Mouse (Mus musculus) embryonic facial prominence, embryonic 10.5 days (tissue): ENCODE data around the gene Mdm2. TPM values are rescaled to one million over a fixed set of nuclear protein-coding genes. Genes with fewer than 3 reads are reported as not detected.
"Not testable (repeated sequence)": the region's sequence is repeated elsewhere in the genome, so short reads cannot be mapped to it uniquely, and the experiment has no call there.

Experiments used
- DNase-seq: peaks from one replicate; pipeline ENCODE4 v3.0.0-alpha.2; 2017; ENCODE audit warnings: low spot score
- H3K27ac ChIP-seq: fragments of 300-500 bp; sonication (generic); replicated peaks from 2 replicates; pipeline ENCODE4 v1.5.1; 2016; ENCODE audit warnings: mild to moderate bottlenecking
- H3K27me3 ChIP-seq: fragments of 300-500 bp; sonication (generic); replicated peaks from 2 replicates; pipeline ENCODE4 v1.6.1; 2016; ENCODE audit warnings: low read depth, mild to moderate bottlenecking; ENCODE audit not compliant: poor library complexity, severe bottlenecking
- H3K36me3 ChIP-seq: fragments of 300-500 bp; sonication (generic); replicated peaks from 2 replicates; pipeline ENCODE4 v1.6.1; 2016; ENCODE audit warnings: mild to moderate bottlenecking, moderate library complexity
- H3K4me1 ChIP-seq: fragments of 300-500 bp; sonication (generic); 2 replicates; pipeline ENCODE4 v1.6.1; 2016
- H3K4me3 ChIP-seq: fragments of 300-500 bp; sonication (generic); 2 replicates; pipeline ENCODE4 v1.5.1; 2016; ENCODE audit warnings: mild to moderate bottlenecking, moderate library complexity
- H3K9me3 ChIP-seq: fragments of 300-500 bp; sonication (generic); 2 replicates; pipeline ENCODE4 v1.6.1; 2016; ENCODE audit warnings: mild to moderate bottlenecking
- WGBS: fragments of 180-500 bp; shearing (Covaris S2); methylation state at CpG from one replicate; pipeline ENCODE4 v1.1.7; 2016; 5-methylcytosine and 5-hydroxymethylcytosine counted together
- polyA plus RNA-seq: library from polyadenylated mRNA; unstranded; fragments of >200 nt; fragmentation: Nextera tagmentation; extraction: Ambion mirVana; gene quantifications from 2 replicates; pipeline ENCODE4 v1.2.1, GENCODE M21; 2016

Gene Mdm2
- polyA plus RNA-seq, 1 experiment from 2014 or later, result 58.9 TPM

GRCm38 (mm10) chr10:117726888-117727385 lies 16.4 kb upstream of the Mdm2 start:
- H3K4me1 ChIP-seq, result 0 out of 2 replicates have a peak, but pooled peaks cover 3% of the 10 kb centered on the region
- DNase-seq, result no peak
- 93% methylated on average over 4 of the region's 4 CpGs for WGBS

DNA sequence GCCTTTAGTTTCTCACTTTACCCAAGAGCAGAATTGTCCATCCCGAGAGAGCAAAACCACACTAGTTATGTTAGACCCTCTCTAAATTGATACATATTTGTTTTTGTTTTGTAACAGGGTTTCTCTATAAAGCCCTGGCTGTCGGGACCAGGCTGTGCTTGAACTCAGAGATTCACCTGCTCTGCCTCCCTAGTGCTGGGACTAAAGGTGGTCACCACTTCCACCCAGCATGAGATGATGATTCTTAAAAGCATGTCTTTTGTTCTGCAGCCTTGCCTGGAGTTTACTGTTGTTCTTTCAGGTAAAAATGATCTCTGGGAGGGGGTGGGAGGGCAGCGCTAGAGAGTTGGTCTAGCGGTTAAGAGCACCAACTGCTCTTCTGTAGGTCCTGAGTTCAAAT lies 15.8 kb upstream of the Mdm2 start:
- WGBS, result 94% methylated on average over 4 of the region's 4 CpGs
- H3K9me3 ChIP-seq, result no peaks in the 10 kb centered on the region

More at GRCm38 (mm10) chr10:117726888-117727385, 16.4 kb upstream of the Mdm2 start:
- no peaks in the 10 kb centered on the region for H3K9me3 ChIP-seq
- H3K27ac ChIP-seq, result no peak overlapping the region
- H3K4me3 ChIP-seq, result no peak overlapping the region
- no peaks in the 10 kb centered on the region for H3K27me3 ChIP-seq
- no peaks in the 10 kb centered on the region for H3K36me3 ChIP-seq

DNA sequence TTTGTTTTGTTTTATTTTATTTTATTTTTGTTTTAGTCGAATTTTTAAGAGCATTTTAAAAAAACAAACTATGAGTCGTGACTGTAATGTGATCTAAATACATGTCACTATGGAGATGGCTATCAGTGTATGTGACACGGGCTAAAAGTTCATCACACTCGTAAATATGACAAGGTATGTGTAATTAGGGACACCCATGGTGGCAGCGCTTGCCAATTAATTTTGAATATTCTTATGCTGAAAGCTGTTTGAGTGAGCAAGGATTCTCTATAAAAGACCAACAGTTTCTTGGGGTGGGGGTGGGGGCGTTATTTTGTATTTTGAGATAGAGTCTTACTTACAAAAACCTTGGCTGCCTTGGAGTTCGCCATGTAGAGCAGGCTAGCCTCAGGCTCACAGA lies 15.1 kb upstream of the Mdm2 start:
- H3K27me3 ChIP-seq, result no peaks in the 10 kb centered on the region

More for the DNA sequence above, 15.8 kb upstream of the Mdm2 start:
- H3K27ac ChIP-seq, result no peak overlapping the region
- no peak overlapping the region for H3K4me3 ChIP-seq
- H3K27me3 ChIP-seq, result no peaks in the 10 kb centered on the region
- 0 out of 2 replicates have a peak, but pooled peaks cover 3% of the 10 kb centered on the region for H3K4me1 ChIP-seq
- H3K36me3 ChIP-seq, result no peaks in the 10 kb centered on the region
- DNase-seq, result no peak

GRCm38 (mm10) chr10:117724804-117725361 lies 14.3 kb upstream of the Mdm2 start:
- H3K27me3 ChIP-seq, result no peaks in the 10 kb centered on the region
- 94% methylated on average over 3 of the region's 3 CpGs for WGBS
- H3K4me1 ChIP-seq, result 0 out of 2 replicates have a peak, but pooled peaks cover 3% of the 10 kb centered on the region
- no peaks in the 10 kb centered on the region for H3K36me3 ChIP-seq
- no peak overlapping the region for H3K27ac ChIP-seq
- no peaks in the 10 kb centered on the region for H3K9me3 ChIP-seq
- DNase-seq, result no peak
- no peak overlapping the region for H3K4me3 ChIP-seq

More for the DNA sequence above, 15.1 kb upstream of the Mdm2 start:
- H3K9me3 ChIP-seq, result no peaks in the 10 kb centered on the region
- H3K4me1 ChIP-seq, result 0 out of 2 replicates have a peak, but pooled peaks cover 3% of the 10 kb centered on the region
- H3K27ac ChIP-seq, result no peak overlapping the region
- H3K4me3 ChIP-seq, result no peak overlapping the region
- no peaks in the 10 kb centered on the region for H3K36me3 ChIP-seq
- no peak for DNase-seq
- WGBS, result 81% methylated on average over 7 of the region's 7 CpGs

- no peak overlapping the region for H3K4me3 ChIP-seq
- no peaks in the 10 kb centered on the region for H3K4me1 ChIP-seq
- no peak overlapping the region for H3K27ac ChIP-seq
- H3K27me3 ChIP-seq, result no peaks in the 10 kb centered on the region
- WGBS, result 82% methylated on average over 5 of the region's 5 CpGs
- no peaks in the 10 kb centered on the region for H3K9me3 ChIP-seq
- H3K36me3 ChIP-seq, result no peaks in the 10 kb centered on the region
- DNase-seq, result no peak
Observed at GRCm38 (mm10) chr10:117724136-117724718, 13.7 kb upstream of the Mdm2 start.

DNA sequence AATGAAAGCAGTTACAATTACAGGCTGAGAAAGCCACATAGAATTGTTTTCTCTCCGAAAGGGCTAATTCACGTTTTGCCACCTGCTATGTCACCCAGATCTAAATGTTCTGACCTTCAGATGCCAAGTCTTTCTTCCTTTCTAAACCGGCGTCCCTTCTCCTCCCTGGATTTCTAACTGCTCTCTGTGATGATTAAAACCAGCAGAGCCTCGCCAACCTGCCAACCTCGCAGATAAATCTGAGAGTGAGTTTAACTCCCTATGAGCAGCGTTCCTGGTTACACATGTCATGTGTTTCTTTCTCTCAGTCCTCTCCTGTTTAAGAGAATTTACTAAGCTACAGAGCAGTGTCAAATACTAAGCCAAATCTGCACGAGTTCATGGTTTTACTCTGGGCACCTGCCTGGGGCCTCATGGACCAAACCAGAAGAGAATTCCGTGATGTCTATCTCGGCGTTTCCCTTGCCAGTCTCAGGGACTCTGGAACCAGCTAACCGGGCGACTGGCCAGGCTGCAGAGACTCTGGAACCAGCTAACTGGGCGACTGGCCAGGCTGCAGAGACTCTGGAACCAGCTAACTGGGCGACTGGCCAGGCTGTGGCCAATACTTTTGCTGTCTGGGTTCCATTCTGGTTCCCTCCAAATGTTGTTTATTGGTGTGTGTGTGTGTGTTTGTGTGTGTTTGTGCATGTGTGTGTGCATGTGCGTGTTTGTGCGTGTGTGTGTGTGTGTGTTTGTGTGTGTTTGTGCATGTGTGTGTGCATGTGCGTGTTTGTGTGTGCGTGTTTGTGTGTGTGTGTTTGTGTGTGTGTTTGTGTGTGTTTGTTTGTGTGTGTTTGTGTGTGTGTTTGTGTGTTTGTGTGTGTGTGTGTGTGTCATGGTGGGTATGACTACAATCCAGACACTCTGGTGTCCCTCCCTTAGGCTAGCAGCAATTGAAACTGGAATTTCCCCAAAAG lies 7.9 kb upstream of the Mdm2 start:
- 67% methylated on average over 19 of the region's 19 CpGs for WGBS
- H3K36me3 ChIP-seq, result no peaks in the 10 kb centered on the region
- H3K27ac ChIP-seq, result peak overlapping the region; percentile 1
- no peak for DNase-seq
- no peak overlapping the region for H3K4me3 ChIP-seq
- H3K9me3 ChIP-seq, result no peaks in the 10 kb centered on the region
- no peaks in the 10 kb centered on the region for H3K27me3 ChIP-seq
- peaks cover 16% of the 10 kb centered on the region for H3K4me1 ChIP-seq

DNA sequence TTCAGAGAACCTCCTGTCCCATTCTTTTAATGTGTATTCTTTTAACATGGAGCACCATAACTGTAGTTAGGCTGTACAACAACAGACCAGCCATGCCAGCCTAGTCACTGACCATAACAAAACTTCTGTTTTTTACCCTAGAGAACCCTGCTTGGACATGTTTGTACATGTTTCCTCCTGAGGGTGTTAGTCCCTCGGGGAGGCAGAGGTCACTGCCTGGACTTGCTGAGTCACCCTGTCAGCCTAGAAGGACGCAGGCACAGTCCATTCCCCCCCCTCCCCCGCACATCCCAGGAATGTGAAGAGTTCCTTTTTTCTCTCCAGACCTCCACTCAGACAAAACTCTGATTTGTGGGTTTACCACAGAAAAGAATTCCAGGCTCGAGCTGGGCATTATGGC lies 7.0 kb upstream of the Mdm2 start:
- H3K4me1 ChIP-seq, result peaks cover 16% of the 10 kb centered on the region
- no peaks in the 10 kb centered on the region for H3K36me3 ChIP-seq
- peak; percentile 60 for DNase-seq
- no peaks in the 10 kb centered on the region for H3K27me3 ChIP-seq
- H3K9me3 ChIP-seq, result no peaks in the 10 kb centered on the region
- peak overlapping the region; percentile 48 for H3K27ac ChIP-seq
- H3K4me3 ChIP-seq, result no peak overlapping the region
- WGBS, result 11% methylated on average over 4 of the region's 4 CpGs

- H3K27ac ChIP-seq, result no peak overlapping the region
- H3K27me3 ChIP-seq, result no peaks in the 10 kb centered on the region
- no peak overlapping the region for H3K4me3 ChIP-seq
- H3K36me3 ChIP-seq, result no peaks in the 10 kb centered on the region
- no peak for DNase-seq
- H3K9me3 ChIP-seq, result no peaks in the 10 kb centered on the region
- 93% methylated on average over 3 of the region's 3 CpGs for WGBS
- peaks cover 16% of the 10 kb centered on the region for H3K4me1 ChIP-seq
Observed at GRCm38 (mm10) chr10:117716686-117717085, 6.1 kb upstream of the Mdm2 start.

- peaks cover 20% of the 10 kb centered on the region for H3K4me1 ChIP-seq
- H3K9me3 ChIP-seq, H3K36me3 ChIP-seq, H3K4me3 ChIP-seq, H3K27me3 ChIP-seq, H3K27ac ChIP-seq, DNase-seq: not testable (repeated sequence)
- 93% methylated on average over 1 of the region's 1 CpGs for WGBS
Observed at GRCm38 (mm10) chr10:117715654-117716053, 5.1 kb upstream of the Mdm2 start.

GRCm38 (mm10) chr10:117714928-117715500 lies 4.5 kb upstream of the Mdm2 start:
- WGBS, result 75% methylated on average over 4 of the region's 4 CpGs

GRCm38 (mm10) chr10:117714048-117714545 lies 3.5 kb upstream of the Mdm2 start:
- Histone ChIP-seq H3K36me3 (peaks cover 4% of the 10 kb centered on the region), H3K27ac (no peak overlapping the region), H3K27me3 (no peaks in the 10 kb centered on the region), H3K9me3 (no peaks in the 10 kb centered on the region), H3K4me1 (peaks cover 27% of the 10 kb centered on the region), H3K4me3 (no peak overlapping the region)
- WGBS, result 87% methylated on average over 3 of the region's 3 CpGs
- no peak for DNase-seq

More at GRCm38 (mm10) chr10:117714928-117715500, 4.5 kb upstream of the Mdm2 start:
- Histone ChIP-seq H3K27ac (no peak overlapping the region), H3K27me3 (no peaks in the 10 kb centered on the region), H3K9me3 (no peaks in the 10 kb centered on the region), H3K4me3 (no peak overlapping the region), H3K36me3 (no peaks in the 10 kb centered on the region), H3K4me1 (peaks cover 20% of the 10 kb centered on the region)
- no peak for DNase-seq

DNA sequence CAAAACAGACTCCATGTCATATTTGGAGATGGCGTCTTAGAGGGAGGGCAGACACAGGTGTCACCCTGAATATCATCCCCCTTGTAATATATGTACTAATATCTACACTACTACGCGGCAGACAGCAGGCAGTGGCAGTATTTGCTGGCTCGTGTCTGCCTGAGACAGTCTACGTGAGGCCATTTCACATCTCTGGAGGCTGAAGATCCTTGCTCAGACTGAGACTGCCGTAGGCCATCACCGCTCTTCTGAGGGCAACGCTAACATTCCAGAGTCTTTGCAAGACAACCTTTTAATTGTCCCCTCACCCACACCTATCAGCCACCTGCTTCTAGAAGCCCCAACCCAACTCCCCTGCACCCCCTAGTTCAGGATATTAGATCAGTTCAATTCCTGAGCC lies 2.9 kb upstream of the Mdm2 start:
- no peaks in the 10 kb centered on the region for H3K27me3 ChIP-seq
- WGBS, result 91% methylated on average over 8 of the region's 8 CpGs
- H3K36me3 ChIP-seq, result peaks cover 10% of the 10 kb centered on the region
- peaks cover 30% of the 10 kb centered on the region for H3K4me1 ChIP-seq
- no peaks in the 10 kb centered on the region for H3K9me3 ChIP-seq
- no peak overlapping the region for H3K4me3 ChIP-seq
- no peak overlapping the region for H3K27ac ChIP-seq
- DNase-seq, result no peak
